Comparison of ENCODE assay signal across 8 mouse cellular contexts in the genomic region with DNA sequence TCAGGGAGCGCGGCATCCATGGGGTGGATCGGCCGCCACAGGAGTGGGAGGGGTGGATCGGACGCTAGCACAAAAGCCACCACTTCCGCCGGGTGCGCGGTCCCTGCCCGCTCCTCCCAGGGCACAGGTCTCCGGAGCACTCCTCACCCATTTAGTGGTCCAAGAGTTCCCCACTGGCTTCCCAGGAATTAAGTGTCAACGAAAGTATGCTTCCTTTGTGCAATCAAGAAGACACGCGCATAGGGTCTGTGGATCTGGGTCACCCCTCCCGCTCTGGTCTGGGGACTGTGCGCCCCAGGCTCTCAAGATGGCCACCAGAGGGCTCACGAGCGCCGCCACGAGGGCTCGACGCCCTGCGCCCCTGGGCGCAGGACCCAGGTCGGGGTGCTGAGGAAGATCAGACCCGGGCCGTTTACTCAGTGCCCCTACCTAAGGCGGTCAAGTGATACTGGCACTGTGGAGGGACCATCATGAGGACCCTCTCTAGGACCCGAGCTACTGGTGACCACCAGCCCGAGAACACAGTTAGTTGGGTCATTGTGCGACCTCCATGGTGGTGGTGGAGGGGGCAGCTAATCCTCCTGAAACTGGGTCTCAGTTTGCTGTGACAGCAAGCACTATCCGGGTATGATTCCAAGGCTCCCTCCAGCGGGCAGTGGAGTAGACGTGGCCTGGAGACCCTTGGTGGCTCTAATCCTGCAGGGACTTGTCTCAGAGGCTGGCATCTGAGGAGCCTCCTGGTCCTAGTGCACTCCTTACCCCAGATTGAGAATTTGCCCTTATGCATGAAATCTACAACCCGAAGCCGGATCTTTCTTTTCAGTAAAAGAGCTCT. TPM values are rescaled to one million over a fixed set of nuclear protein-coding genes. Genes with fewer than 3 reads are reported as not detected.
DNase-seq lines count a peak whose midpoint lies in the region; ATAC-seq and TF ChIP-seq lines count a peak whose summit lies in the region.

No protein-coding gene starts in this region.

- no peaks in the 10 kb centered on the region for H3K27me3 ChIP-seq in hindbrain, postnatal 0 days (ENCODE audit: insufficient read depth, low read length)

- 4% methylated on average over 37 of the region's 37 CpGs for WGBS in hindbrain, postnatal 0 days
- WGBS in macrophage (ENCODE audit: missing documents): 8% methylated on average over 37 of the region's 37 CpGs

- no peaks in the 10 kb centered on the region for H3K79me2 ChIP-seq in macrophage (ENCODE audit: inconsistent target)

- H3K4me1 ChIP-seq in hindbrain, postnatal 0 days (ENCODE audit: insufficient read depth, low read length): peaks cover 20% of the 10 kb centered on the region; the same call in 1 of the 2 replicates

- intact Hi-C loops in left cerebral cortex, adult 2 months (cut with DNase I): loop anchor here (2.0 to 5.0 kb wide), 2 partner anchors 44 to 501 kb away; a partner anchor contains a TSS

- peak overlapping the region; percentile 85 for H3K27ac ChIP-seq in hindbrain, postnatal 0 days
- H3K27ac ChIP-seq in left cerebral cortex, adult 2 months: peak overlapping the region; percentile 81
- H3K27ac ChIP-seq in macrophage: peak overlapping the region; percentile 80

- H3K9ac ChIP-seq in hindbrain, postnatal 0 days (replicated peaks; ENCODE audit: low read length): peak overlapping the region; percentile 62

- H3K4me3 ChIP-seq in hindbrain, postnatal 0 days (ENCODE audit: low read length): peak overlapping the region; percentile 40
- H3K4me3 ChIP-seq in left cerebral cortex, adult 2 months: peak overlapping the region; percentile 61
- peak overlapping the region; percentile 32 for H3K4me3 ChIP-seq in macrophage (ENCODE audit: inconsistent target)

- peak; percentile 65 to 83 for DNase-seq in cerebellum, postnatal 4 days (ENCODE audit: low spot score in 2 of 2)
- DNase-seq in gastrocnemius, adult 8-10 months (ENCODE audit: low spot score in 2 of 2): peak; percentile 55 to 69
- peak; percentile 87 for DNase-seq in hindbrain, postnatal 0 days (ENCODE audit: low spot score)
- peak; percentile 61 to 63 for DNase-seq in left cerebral cortex, adult 2 months (ENCODE audit: extremely low spot score in 1 of 2, low spot score in 2 of 2)
- DNase-seq in retina, postnatal 7 days (ENCODE audit: low read depth, low spot score): peak; percentile 76
- DNase-seq in thymus, postnatal 4 days: peak; percentile 92

- no peaks in the 10 kb centered on the region for H3K9me3 ChIP-seq in hindbrain, postnatal 0 days (ENCODE audit: low read length)

- peak overlapping the region; percentile 70 for H3K4me2 ChIP-seq in hindbrain, postnatal 0 days (ENCODE audit: low read depth, low read length)

- TF ChIP-seq CTCF in hindbrain, postnatal 0 days (IDR thresholded peaks at IDR 0.05; ENCODE audit: low read depth): peak; percentile 79
- TF ChIP-seq CTCF in left cerebral cortex, adult 2 months (IDR thresholded peaks at IDR 0.05): peak; percentile 90

- no peaks in the 10 kb centered on the region for H3K36me3 ChIP-seq in hindbrain, postnatal 0 days (ENCODE audit: insufficient read depth, low read length)
- H3K36me3 ChIP-seq in macrophage (ENCODE audit: inconsistent target): no peaks in the 10 kb centered on the region

- peak; percentile 74 for ATAC-seq in activated CD4-positive, CD25-positive, alpha-beta regulatory T cell, adult 4 months
- peak; percentile 93 for ATAC-seq in hindbrain, postnatal 0 days

RNA-seq across cellular contexts. Expression of a gene that starts 42.7 kb away (rescaled TPM):
- polyA plus RNA-seq in activated CD4-positive, CD25-positive, alpha-beta regulatory T cell, adult 4 months (2017; shearing (Covaris generic)): 10 to 100 TPM; 11.5 to 11.9 TPM
- total RNA-seq in gastrocnemius, adult 8-10 months (2022): 10 to 100 TPM; 10.2 to 15.0 (median 13.6) TPM
- total RNA-seq in hindbrain, postnatal 0 days (2014; rRNA removed): 28.3 and 32.6 TPM in 2 replicates
- polyA plus RNA-seq in hindbrain, postnatal 0 days (2015; fragmentation: Nextera tagmentation; extraction: Ambion mirVana): 18.4 and 19.2 TPM in 2 replicates
- 10 to 100 TPM; 35.0 to 35.3 TPM for total RNA-seq in left cerebral cortex, adult 2 months (2021)
- 100 to 1,000 TPM in 12 of 26 experiments, 10 to 100 TPM in 14; 51.4 to 260 (median 95.3) TPM for total RNA-seq in macrophage (2018; cell fraction: chromatin; rRNA removed)
- total RNA-seq in macrophage (2018; cell fraction: cytosol; rRNA removed): 100 to 1,000 TPM in 2 of 26 experiments, 10 to 100 TPM in 24; 54.5 to 110 (median 59.8) TPM
- 100 to 1,000 TPM in 10 of 26 experiments, 10 to 100 TPM in 16; 53.2 to 195 (median 88.9) TPM for total RNA-seq in macrophage (2018; cell fraction: nucleus; rRNA removed)
- polyA plus RNA-seq in macrophage (2018): 37.0 to 52.8 TPM (median 46.2 TPM) in 3 replicates

RNA-seq across cellular contexts. Expression of a gene that starts 45.2 kb away (rescaled TPM):
- polyA plus RNA-seq in activated CD4-positive, CD25-positive, alpha-beta regulatory T cell, adult 4 months (2017; shearing (Covaris generic)): 100 to 1,000 TPM; 737 to 878 TPM
- 100 to 1,000 TPM; 274 to 310 (median 289) TPM for total RNA-seq in gastrocnemius, adult 8-10 months (2022)
- 1,143 and 1,334 TPM in 2 replicates for total RNA-seq in hindbrain, postnatal 0 days (2014; rRNA removed)
- 1,977 and 1,992 TPM in 2 replicates for polyA plus RNA-seq in hindbrain, postnatal 0 days (2015; fragmentation: Nextera tagmentation; extraction: Ambion mirVana)
- 100 to 1,000 TPM; 261 to 262 TPM for total RNA-seq in left cerebral cortex, adult 2 months (2021)
- 100 to 1,000 TPM in 9 of 26 experiments, 10 to 100 TPM in 17; 24.0 to 166 (median 85.8) TPM for total RNA-seq in macrophage (2018; cell fraction: chromatin; rRNA removed)
- total RNA-seq in macrophage (2018; cell fraction: cytosol; rRNA removed): 1,000 to 10,000 TPM in 1 of 26 experiments, 100 to 1,000 TPM in 25; 716 to 1,086 (median 853) TPM
- total RNA-seq in macrophage (2018; cell fraction: nucleus; rRNA removed): 100 to 1,000 TPM in 23 of 26 experiments, 10 to 100 TPM in 3; 59.1 to 236 (median 165) TPM
- polyA plus RNA-seq in macrophage (2018): 677 to 1,075 TPM (median 721 TPM) in 3 replicates

Comparison
In these comparisons a context has a peak if more than half of its experiments do, and no peak if none do; other contexts are left out.
1. Peak in every context shown above with its lines: DNase-seq, ATAC-seq, H3K4me3 ChIP-seq and H3K27ac ChIP-seq.